Mouse (Mus musculus) frontal cortex, postnatal 10 days (tissue): ENCODE measurements around the gene Brat1.

Experiments
- DNase-seq, 2 experiments: peaks; one replicate each; pipeline ENCODE4 v3.0.0; 2022; ENCODE audit warnings: low spot score in 2 of 2, mixed read lengths in 1 of 2

The Brat1 gene

GRCm38 (mm10) chr5:140701661-140702060, 3.1 kb upstream of the Brat1 start:
- no peak for DNase-seq

DNA sequence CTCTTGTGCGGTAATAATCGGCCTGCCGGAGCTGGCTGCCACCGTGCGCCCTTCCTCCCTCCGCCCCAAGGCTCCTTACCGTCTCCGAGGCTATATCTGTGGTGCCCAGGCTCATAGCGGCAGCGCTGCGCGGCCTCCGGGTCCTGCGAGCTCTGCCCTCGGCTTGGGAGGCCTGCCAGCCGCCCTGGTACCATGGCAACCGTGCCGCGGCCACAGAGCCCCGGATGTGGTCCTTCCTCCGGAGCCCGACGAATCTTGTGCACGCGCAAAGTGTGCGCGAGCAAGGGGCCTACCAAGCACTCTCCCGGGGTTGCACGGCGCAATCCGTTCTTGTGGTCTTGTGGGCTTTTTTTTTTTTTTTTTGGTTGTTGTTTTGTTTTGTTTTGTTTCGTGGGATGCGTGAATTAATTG, 2.7 kb upstream of the Brat1 start, which contains the start of gene Iqce:
Gene Iqce, minus strand, starts transcription at position 276 of the 411 bp plus-strand sequence.
- DNase-seq = peak; percentile 89 to 93

- DNase-seq = no peak
These were observed 2.1 kb upstream of the Brat1 start for GRCm38 (mm10) chr5:140702618-140703175.

- no peak for DNase-seq
These were observed 1.1 kb upstream of the Brat1 start for GRCm38 (mm10) chr5:140703480-140704377.

GRCm38 (mm10) chr5:140705501-140706171, 825 bp downstream of the Brat1 start:
- no peak for DNase-seq

DNA sequence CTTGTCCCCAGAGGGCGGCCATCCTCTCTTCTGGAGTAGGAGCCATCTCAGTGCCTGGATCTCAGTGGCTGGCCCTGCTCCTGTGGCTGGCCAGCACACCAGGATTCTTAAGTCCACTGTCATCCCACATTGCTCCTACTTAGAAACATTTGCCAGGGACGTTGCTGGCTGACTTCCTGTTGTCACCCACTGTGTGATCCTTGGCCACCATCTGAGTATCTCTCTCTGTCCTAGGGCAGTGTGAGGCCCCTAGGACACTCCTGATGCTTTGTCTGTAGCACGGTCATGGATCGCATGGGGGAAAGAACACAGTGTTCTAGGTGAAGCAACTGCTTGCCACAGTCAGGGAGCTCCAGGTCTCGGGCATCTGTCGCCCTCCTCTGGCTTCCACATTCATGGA, 5.5 kb downstream of the Brat1 start:
- DNase-seq = no peak

GRCm38 (mm10) chr5:140711040-140711439, 6.2 kb downstream of the Brat1 start:
- DNase-seq = no peak

GRCm38 (mm10) chr5:140720773-140721172, 16.0 kb downstream of the Brat1 start:
- no peak for DNase-seq

GRCm38 (mm10) chr5:140722121-140722520, 17.3 kb downstream of the Brat1 start:
- DNase-seq = peak in 1 of 2 experiments; percentile 4

GRCm38 (mm10) chr5:140723822-140724221, 19.0 kb downstream of the Brat1 start, which contains the start of gene Amz1:
Gene Amz1, plus strand, starts transcription at chr5:140724127.
- DNase-seq = peak; percentile 77 to 80

GRCm38 (mm10) chr5:140726062-140726839, 21.4 kb downstream of the Brat1 start:
- DNase-seq = peak; percentile 69 to 81

DNA sequence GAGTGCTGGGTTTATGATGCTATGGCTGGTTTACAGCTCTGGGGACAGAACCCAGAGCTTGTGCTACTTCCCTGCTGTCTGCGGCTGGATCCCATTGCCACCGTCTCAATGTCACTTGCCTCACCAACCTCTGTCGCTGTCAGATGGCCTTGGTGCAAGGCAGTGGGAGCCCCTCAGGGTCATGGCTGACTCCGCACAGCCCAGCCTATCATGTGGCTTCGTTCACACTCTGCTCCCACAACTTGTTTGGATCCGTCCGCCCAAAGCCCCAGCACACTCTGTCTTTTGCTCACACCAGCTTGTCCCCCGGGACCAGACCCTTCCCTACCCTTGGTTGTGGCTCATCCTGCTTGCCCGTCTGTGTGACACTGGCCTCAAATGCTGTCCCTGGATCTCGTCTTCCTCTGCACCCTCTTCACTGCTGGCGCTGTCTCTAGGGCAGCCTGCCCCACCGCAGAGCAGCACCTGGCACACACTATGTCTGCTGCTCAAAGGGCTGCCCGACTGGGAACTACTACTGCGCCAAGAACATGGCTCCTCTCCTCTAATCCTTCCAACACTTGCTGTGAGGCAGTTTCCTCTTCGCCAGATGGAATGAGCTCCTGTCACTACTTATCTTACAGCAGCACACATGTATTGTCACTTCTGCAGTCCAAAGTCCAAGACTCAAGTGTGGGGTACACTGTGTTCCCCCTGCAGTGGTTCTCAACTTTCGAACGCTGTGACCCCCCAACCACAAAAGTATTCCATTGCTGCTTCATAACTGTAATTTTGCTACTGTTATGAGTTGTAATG, 22.3 kb downstream of the Brat1 start:
- no peak for DNase-seq

- no peak for DNase-seq
These were observed 26.4 kb downstream of the Brat1 start for GRCm38 (mm10) chr5:140731040-140731797.

DNA sequence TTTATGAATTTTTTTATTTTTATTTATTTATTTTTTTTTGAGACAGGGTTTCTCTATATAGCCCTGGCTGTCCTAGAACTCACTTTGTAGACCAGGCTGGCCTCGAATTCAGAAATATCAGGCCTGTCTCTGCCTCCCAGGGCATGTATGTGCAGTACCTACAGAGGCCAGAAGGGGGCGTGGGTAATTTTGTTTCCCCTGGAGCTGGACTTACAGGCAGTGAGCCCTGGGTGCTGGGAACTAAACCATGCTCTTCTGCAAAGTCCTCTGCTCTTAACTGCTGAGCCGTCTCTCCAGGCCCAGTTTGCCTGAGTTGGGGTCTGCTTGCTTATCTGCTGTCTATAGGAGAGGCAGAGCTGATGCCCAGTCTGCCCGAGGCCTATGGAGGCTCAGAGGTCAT, 27.4 kb downstream of the Brat1 start:
- no peak for DNase-seq

GRCm38 (mm10) chr5:140733336-140733735, 28.5 kb downstream of the Brat1 start:
- DNase-seq = no peak

DNA sequence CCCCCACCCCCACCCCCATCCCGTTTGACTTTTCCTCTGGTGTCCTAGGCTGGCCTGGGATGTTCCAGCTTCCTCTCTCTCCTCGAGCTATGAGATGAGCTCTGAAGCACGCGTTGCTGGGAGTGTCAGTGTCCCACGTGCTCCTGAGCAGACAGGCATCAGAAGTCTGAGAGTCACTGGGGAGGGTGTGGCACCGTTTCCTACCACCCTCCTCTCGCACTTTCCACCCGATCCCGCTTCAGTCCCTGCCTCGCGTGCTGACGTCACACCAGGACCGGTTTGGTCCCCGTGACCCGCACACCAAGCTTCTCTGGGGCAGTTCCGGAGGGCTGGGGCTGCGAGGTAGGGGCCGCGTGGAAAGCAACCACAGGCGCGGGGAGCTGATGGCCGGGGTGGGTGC, 30.5 kb downstream of the Brat1 start:
- no peak for DNase-seq

GRCm38 (mm10) chr5:140736166-140736565, 31.4 kb downstream of the Brat1 start:
- DNase-seq = no peak

DNA sequence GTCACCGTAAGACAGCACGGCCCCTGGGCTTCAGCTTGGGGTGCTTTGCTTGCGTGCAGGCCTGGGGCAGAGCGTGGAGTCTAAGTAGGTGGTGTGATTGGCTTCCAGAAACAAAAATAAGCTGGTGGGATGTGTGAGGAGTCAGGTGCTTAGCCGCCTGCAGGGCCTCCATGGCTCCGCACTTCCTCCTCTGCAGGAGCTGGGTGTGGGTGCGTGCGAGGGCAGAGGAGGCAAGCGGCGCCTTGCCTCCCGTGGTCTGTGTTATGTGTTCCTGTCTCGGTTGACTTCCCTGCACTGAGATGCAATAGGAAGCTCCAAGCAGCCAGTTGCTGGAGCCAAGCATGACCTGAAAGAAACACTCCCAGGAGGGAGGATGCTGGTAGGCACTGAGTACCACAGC, 35.0 kb downstream of the Brat1 start:
- DNase-seq = no peak

- no peak for DNase-seq
These were observed 36.2 kb downstream of the Brat1 start for GRCm38 (mm10) chr5:140741040-140741439.

DNA sequence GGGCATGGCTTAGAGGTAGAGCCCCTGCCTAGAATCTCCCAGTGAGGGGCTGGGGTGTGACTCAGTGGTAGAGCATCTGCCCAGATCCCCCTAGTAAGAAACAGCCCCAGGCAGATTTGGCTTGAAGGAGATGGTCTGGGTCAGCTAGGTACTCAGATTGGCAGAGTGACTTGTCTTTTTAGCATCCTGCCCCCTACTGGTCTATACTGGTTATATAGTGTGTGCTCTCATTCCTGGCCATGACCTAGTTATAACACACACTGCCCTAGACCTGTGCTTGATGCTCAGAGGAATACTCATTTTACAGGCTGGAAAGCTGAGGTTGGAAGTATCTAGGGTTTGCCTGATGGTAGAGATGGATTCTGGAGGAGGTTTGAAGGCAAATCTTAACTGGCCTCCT, 37.1 kb downstream of the Brat1 start:
- no peak for DNase-seq
